Mouse (Mus musculus) neural tube, embryonic 14.5 days (tissue): ENCODE results near the gene March4. TPM values are rescaled to one million over a fixed set of nuclear protein-coding genes. Genes with fewer than 3 reads are reported as not detected.

Experiments used
- ATAC-seq: fragments of 200-750 bp; cut with Nextera tagmentation; 2 replicates; pipeline ENCODE4 v1.8.0; 2017; ENCODE audit warnings: low read depth, mild to moderate bottlenecking, moderate TSS enrichment, moderate library complexity
- H3K27ac ChIP-seq: fragments of 300-500 bp; sonication (generic); 2 replicates; pipeline ENCODE4 v1.5.1; 2014; ENCODE audit warnings: low read depth, mild to moderate bottlenecking, control low read depth, low read length, moderate library complexity, mixed read lengths
- H3K27me3 ChIP-seq: fragments of 300-500 bp; sonication (generic); 2 replicates; pipeline ENCODE4 v1.6.1; 2014; ENCODE audit warnings: low read length; ENCODE audit not compliant: control insufficient read depth, insufficient read depth
- H3K36me3 ChIP-seq: fragments of 300-500 bp; sonication (generic); 2 replicates; pipeline ENCODE4 v1.6.1; 2014; ENCODE audit warnings: low read length, mixed read lengths; ENCODE audit not compliant: control insufficient read depth, insufficient read depth
- H3K4me1 ChIP-seq: fragments of 300-500 bp; sonication (generic); 2 replicates; pipeline ENCODE4 v1.6.1; 2014; ENCODE audit warnings: low read length; ENCODE audit not compliant: control insufficient read depth, insufficient read depth
- H3K4me2 ChIP-seq: fragments of 300-500 bp; sonication (generic); 2 replicates; pipeline ENCODE4 v1.6.1; 2014; ENCODE audit warnings: mild to moderate bottlenecking, low read depth, low read length, control low read depth
- H3K4me3 ChIP-seq: fragments of 300-500 bp; sonication (generic); 2 replicates; pipeline ENCODE4 v1.5.1; 2014; ENCODE audit warnings: low read depth, low read length, control low read depth, mixed read lengths
- H3K9ac ChIP-seq: fragments of 300-500 bp; sonication (generic); replicated peaks from 2 replicates; pipeline ENCODE4 v1.6.1; 2014; ENCODE audit warnings: low read depth, mild to moderate bottlenecking, control low read depth, low read length, mixed read lengths
- H3K9me3 ChIP-seq: fragments of 300-500 bp; sonication (generic); 2 replicates; pipeline ENCODE4 v1.6.1; 2016; ENCODE audit warnings: low read length; ENCODE audit not compliant: control insufficient read depth
- WGBS: fragments of 180-500 bp; shearing (Covaris S2); extraction: QIAGEN DNeasy Blood & Tissue Kit; methylation state at CpG from one replicate; pipeline ENCODE4 v1.1.7; 2014; 5-methylcytosine and 5-hydroxymethylcytosine counted together
- polyA plus RNA-seq: library from polyadenylated mRNA; unstranded; fragments of >200 nt; fragmentation: Nextera tagmentation; extraction: Ambion mirVana; gene quantifications from 2 replicates; pipeline ENCODE4 v1.2.1, GENCODE M21; 2014

The March4 gene
- polyA plus RNA-seq, 1 experiment from 2014 or later = 11.2 TPM

DNA sequence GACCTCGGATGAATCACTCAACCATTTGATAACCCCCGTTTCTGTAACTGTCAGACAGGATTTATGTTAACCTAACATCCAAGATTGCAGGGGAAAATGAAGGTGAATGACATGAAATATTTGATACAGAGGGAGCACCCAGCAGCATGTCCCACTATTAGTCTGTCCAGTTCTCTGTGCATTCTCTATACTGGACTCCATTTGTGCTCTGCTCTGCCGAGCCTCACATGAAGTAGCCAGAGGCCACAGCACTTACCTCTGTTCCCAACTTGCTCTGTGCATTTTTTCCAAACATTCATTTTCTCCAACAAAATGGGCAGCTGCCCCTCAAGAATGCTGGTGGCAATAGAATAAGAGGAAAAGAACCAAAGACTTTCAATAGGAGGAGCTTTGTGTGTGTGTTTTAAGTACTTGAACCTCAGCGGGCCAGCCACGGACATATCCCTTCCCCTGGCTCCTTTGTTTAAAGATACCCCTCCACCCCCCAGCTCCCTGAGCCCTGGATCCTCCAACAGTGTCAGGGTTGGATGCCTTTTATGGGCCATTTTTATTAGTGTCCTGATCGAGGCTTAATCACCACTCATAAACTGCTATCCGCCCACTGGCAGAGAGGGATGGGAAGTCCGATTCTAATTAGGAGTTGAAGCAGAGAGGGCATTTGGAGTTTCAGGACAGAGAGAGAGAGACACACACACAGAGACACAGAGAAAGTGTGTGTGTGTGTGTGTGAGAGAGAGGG lies 135.2 kb downstream of the March4 start:
- H3K9me3 ChIP-seq = no peaks in the 10 kb centered on the region
- peaks cover 3% of the 10 kb centered on the region; the same call in 1 of the 2 replicates for H3K4me1 ChIP-seq
- WGBS = 23% methylated on average over 8 of the region's 8 CpGs
- ATAC-seq = peak; percentile 82
- H3K9ac ChIP-seq = no peak overlapping the region
- H3K36me3 ChIP-seq = no peaks in the 10 kb centered on the region
- peak overlapping the region; percentile 60; the same call in 1 of the 2 replicates for H3K27ac ChIP-seq
- H3K4me3 ChIP-seq = no peak overlapping the region
- no peak overlapping the region for H3K4me2 ChIP-seq
- H3K27me3 ChIP-seq = no peaks in the 10 kb centered on the region

DNA sequence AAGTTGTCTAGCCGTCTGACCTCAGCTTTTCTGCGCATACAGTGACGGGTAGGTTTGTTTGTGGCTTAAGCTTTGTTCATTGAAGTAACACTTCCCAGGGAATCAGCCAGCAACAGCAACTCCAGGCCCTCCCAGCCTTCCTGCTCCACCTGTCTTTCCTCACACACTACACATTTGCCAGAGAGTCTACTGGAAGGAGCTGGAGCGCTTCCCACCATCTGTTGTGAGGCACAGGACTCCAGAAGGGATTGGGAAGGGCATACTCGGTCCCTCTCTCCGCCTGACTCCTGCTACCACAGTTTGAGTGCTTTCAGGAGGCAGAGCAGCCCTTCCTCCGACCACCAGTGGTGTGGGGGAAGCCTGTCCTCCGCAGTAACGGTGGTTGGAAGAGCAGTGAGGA lies 136.1 kb downstream of the March4 start:
- H3K9me3 ChIP-seq = no peaks in the 10 kb centered on the region
- no peaks in the 10 kb centered on the region for H3K27me3 ChIP-seq
- H3K4me3 ChIP-seq = no peak overlapping the region
- H3K27ac ChIP-seq = no peak overlapping the region
- no peaks in the 10 kb centered on the region for H3K36me3 ChIP-seq
- peaks cover 3% of the 10 kb centered on the region; the same call in 1 of the 2 replicates for H3K4me1 ChIP-seq
- 0 out of 2 replicates have a peak, but pooled peaks have one; percentile 12 for ATAC-seq
- whole genome bisulfite sequencing = 80% methylated on average over 9 of the region's 9 CpGs
- H3K9ac ChIP-seq = no peak overlapping the region
- H3K4me2 ChIP-seq = no peak overlapping the region

DNA sequence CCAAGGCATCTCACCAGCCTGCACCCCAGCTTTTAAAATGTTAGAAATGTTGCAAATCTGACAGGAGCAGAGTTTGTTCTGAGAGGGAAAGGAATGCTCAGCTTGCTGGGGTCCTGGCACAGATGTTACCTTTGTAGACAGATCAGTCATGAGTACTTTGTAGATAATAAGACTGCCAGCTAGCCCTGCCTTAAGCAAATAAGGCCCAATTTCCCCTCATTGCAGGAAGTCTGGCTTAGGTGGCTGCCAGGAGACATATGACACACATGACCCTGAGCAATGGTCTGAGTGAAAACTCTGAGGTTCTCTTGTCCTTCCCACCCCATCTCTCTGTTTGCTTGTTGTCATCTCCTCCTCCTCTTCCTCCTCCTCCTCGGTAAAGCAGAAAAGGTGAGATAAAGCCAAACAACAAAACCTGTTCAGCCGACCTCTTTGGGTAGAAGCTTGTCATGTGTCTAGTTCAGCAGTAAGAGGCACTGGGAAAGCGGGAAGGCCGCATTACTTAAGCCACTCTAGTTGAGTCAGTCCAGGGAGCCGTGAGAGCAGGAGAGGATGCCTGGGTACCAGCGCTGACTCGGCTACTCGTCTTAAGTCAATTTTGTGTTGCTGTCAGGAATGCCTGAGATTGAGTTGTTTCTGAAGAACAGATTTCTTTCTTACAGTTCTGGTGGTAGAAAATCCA lies 136.9 kb downstream of the March4 start:
- no peaks in the 10 kb centered on the region for H3K36me3 ChIP-seq
- no peak overlapping the region for H3K9ac ChIP-seq
- H3K27ac ChIP-seq = no peak overlapping the region
- H3K4me2 ChIP-seq = no peak overlapping the region
- 88% methylated on average over 8 of the region's 8 CpGs for WGBS
- H3K4me3 ChIP-seq = no peak overlapping the region
- H3K27me3 ChIP-seq = no peaks in the 10 kb centered on the region
- H3K9me3 ChIP-seq = no peaks in the 10 kb centered on the region
- peaks cover 3% of the 10 kb centered on the region; the same call in 1 of the 2 replicates for H3K4me1 ChIP-seq
- no peak for ATAC-seq

DNA sequence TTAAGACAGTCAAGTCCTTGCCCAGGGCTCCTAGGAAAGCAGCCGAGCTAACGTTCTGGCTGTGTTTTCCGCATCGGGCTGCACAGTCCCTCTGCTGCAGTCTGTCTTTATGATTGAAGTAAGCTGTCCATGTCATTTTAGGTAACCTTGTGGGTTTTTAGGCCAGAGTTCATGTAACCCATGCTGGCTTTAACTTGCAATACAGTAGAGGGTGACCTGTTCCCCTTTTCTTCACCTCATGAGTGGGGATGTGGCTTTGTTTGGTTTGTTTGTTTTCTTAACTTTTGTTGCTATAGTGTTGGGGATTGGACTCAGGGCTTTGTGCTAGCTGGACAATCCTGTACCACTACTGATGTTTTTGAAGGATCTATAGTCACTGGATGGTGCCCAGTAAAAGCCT lies 146.3 kb downstream of the March4 start:
- H3K27ac ChIP-seq = 0 out of 2 replicates have a peak overlapping the region, but pooled peaks have one; percentile 0
- 78% methylated on average over 4 of the region's 4 CpGs for WGBS
- no peak overlapping the region for H3K4me2 ChIP-seq
- no peak overlapping the region for H3K9ac ChIP-seq
- no peak for ATAC-seq
- H3K36me3 ChIP-seq = no peaks in the 10 kb centered on the region; the same call in 1 of the 2 replicates
- H3K4me1 ChIP-seq = no peaks in the 10 kb centered on the region
- no peaks in the 10 kb centered on the region for H3K9me3 ChIP-seq
- H3K27me3 ChIP-seq = no peaks in the 10 kb centered on the region
- no peak overlapping the region for H3K4me3 ChIP-seq

DNA sequence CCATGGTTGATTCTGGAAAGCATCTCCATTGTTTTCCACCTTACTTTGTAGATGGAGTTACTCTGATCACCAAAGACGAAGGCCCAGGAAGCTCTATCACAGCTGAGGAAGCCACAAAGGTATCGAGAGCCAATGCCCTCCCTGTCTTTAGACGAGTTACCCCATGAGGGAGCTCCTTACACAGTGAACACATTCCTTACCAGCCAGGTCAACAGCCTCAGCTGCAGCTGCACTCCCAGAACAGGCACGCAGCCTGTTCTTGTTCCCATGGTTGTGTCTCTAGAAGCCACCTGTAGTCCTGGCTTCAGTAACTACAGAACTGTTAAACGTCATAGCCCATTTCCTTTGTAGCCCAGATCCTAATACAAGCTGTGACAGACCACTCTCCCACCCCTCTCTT lies 153.1 kb downstream of the March4 start:
- no peaks in the 10 kb centered on the region for H3K9me3 ChIP-seq
- no peak overlapping the region for H3K4me3 ChIP-seq
- H3K4me1 ChIP-seq = no peaks in the 10 kb centered on the region
- H3K36me3 ChIP-seq = no peaks in the 10 kb centered on the region; the same call in 1 of the 2 replicates
- H3K27me3 ChIP-seq = no peaks in the 10 kb centered on the region
- no peak for ATAC-seq
- no peak overlapping the region for H3K27ac ChIP-seq
- 79% methylated on average over 5 of the region's 5 CpGs for WGBS
- no peak overlapping the region for H3K9ac ChIP-seq
- no peak overlapping the region for H3K4me2 ChIP-seq

DNA sequence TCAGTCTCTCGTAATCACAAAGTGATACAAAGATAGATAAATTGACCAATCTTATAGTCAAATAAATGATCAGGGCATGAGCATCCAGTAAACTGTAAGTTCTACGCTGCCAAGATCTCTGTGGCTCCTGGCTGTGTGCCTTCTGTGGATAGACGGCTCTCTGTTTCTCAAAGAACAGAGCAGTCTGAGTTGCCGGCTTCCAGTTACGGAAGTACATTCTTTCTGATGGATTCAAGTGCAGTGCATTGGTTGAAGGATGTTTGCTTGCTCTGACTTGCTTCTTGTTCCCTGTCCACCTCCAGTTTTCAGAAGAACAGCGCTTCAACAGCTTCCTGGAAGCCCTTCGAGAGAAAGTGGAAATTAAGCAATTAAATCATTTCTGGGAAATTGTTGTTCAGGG lies 153.7 kb downstream of the March4 start:
- H3K9ac ChIP-seq = no peak overlapping the region
- no peaks in the 10 kb centered on the region; the same call in 1 of the 2 replicates for H3K36me3 ChIP-seq
- H3K4me3 ChIP-seq = no peak overlapping the region
- H3K4me1 ChIP-seq = no peaks in the 10 kb centered on the region
- H3K4me2 ChIP-seq = no peak overlapping the region
- H3K27ac ChIP-seq = no peak overlapping the region
- H3K27me3 ChIP-seq = no peaks in the 10 kb centered on the region
- no peaks in the 10 kb centered on the region for H3K9me3 ChIP-seq
- no peak for ATAC-seq
- 92% methylated on average over 7 of the region's 7 CpGs for WGBS

DNA sequence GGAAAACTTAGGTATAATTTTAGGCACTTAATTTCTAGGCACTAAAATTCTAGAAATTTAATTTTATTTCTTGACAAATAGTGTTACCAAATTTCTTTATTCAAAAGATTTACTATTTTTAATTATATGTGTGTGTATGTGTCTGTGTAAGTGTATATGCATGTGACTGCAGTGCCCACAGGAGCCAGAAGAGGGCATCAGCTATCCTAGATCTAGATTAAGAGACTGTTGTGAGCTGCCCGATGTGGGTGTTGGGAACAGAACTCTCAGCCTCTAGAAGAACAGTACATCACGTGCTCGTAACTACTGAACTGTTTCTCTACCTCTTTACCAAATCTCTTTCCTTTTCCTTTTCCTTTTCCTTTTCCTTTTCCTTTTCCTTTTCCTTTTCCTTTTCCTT lies 156.2 kb downstream of the March4 start:
- Histone ChIP-seq H3K4me1 (no peaks in the 10 kb centered on the region), H3K9ac (no peak overlapping the region), H3K27me3 (no peaks in the 10 kb centered on the region), H3K4me2 (no peak overlapping the region), H3K9me3 (no peaks in the 10 kb centered on the region), H3K27ac (no peak overlapping the region), H3K36me3 (no peaks in the 10 kb centered on the region; the same call in 1 of the 2 replicates), H3K4me3 (no peak overlapping the region)
- 97% methylated on average over 3 of the region's 3 CpGs for WGBS
- ATAC-seq = no peak

DNA sequence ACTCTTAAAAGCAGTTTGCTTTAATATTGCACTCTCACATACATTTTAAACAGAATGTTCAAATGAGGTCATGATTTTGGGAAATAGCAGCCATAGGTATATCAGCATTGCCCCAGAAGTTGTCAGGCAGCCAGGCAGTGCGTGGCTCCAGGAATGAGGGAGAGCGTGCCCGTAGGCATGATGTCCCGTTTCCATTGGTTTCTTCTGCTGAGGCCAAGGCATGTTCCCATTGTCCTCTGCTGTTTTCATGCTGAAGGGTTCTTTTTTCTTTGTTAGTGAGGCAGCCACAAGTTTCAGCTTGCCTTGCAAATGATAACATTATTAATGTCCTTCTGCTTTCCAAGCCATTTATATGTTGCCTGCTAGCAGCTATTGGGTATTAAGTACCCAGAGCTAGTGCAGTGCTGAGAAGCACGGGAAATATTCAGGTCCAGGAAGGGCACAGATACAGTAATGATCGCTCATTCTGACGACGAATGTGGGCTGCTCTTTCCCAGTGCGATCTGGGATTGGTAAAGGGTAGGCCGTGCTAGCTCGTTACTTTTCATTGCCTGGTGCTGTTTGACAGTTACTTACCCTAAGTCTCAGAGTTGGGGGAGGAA lies 156.9 kb downstream of the March4 start:
- 77% methylated on average over 11 of the region's 11 CpGs for WGBS
- H3K4me2 ChIP-seq = no peak overlapping the region; the same call in 1 of the 2 replicates
- H3K4me3 ChIP-seq = no peak overlapping the region
- no peaks in the 10 kb centered on the region for H3K4me1 ChIP-seq
- no peaks in the 10 kb centered on the region for H3K9me3 ChIP-seq
- ATAC-seq = no peak; the same call in 1 of the 2 replicates
- peak overlapping the region; percentile 48; the same call in 1 of the 2 replicates for H3K27ac ChIP-seq
- H3K27me3 ChIP-seq = no peaks in the 10 kb centered on the region
- no peak overlapping the region for H3K9ac ChIP-seq
- H3K36me3 ChIP-seq = no peaks in the 10 kb centered on the region

DNA sequence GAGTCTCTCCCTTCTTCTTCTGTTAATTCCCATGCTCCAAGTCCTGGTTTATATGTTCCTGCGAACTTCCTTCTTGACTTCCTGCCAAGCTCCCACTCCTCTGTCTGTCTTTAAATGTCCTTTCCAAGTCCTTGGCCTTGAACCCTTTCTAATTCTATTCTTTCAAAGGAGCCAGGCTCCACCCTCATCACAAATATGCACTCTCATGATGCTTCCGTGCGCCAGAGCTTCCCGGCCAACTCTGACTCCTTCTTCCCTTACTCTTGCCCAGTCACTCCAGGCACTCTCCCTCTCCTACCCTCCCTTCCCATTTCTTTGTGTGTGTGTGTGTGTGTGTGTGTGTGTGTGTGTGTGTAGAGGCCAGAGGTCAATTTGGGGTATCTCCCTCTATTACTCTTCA lies 158.6 kb downstream of the March4 start:
- Histone ChIP-seq H3K9me3 (no peaks in the 10 kb centered on the region), H3K4me2 (no peak overlapping the region), H3K4me1 (no peaks in the 10 kb centered on the region), H3K27me3 (no peaks in the 10 kb centered on the region), H3K4me3 (no peak overlapping the region), H3K9ac (no peak overlapping the region), H3K36me3 (no peaks in the 10 kb centered on the region), H3K27ac (no peak overlapping the region)
- WGBS = 89% methylated on average over 4 of the region's 4 CpGs
- ATAC-seq = no peak
